Mouse (Mus musculus) liver, embryonic 12.5 days (tissue): ENCODE measurements around the gene Bora. TPM values are rescaled to one million over a fixed set of nuclear protein-coding genes. Genes with fewer than 3 reads are reported as not detected.

Experiments used
- ATAC-seq: fragments of 200-750 bp; cut with Nextera tagmentation; 2 replicates; pipeline ENCODE4 v1.8.0; 2017; ENCODE audit warnings: moderate number of reproducible peaks, mild to moderate bottlenecking, moderate library complexity
- H3K27ac ChIP-seq: fragments of 300-500 bp; sonication (generic); 2 replicates; pipeline ENCODE4 v1.5.1; 2016; ENCODE audit warnings: mild to moderate bottlenecking
- H3K27me3 ChIP-seq: fragments of 300-500 bp; sonication (generic); replicated peaks from 2 replicates; pipeline ENCODE4 v1.6.1; 2016; ENCODE audit warnings: mild to moderate bottlenecking, moderate library complexity
- H3K36me3 ChIP-seq: fragments of 300-500 bp; sonication (generic); 2 replicates; pipeline ENCODE4 v1.6.1; 2016; ENCODE audit warnings: mild to moderate bottlenecking, moderate library complexity
- H3K4me1 ChIP-seq: fragments of 300-500 bp; sonication (generic); 2 replicates; pipeline ENCODE4 v1.6.1; 2016
- H3K4me2 ChIP-seq: fragments of 300-500 bp; sonication (generic); 2 replicates; pipeline ENCODE4 v1.6.1; 2016; ENCODE audit warnings: mild to moderate bottlenecking, moderate library complexity
- H3K4me3 ChIP-seq: fragments of 300-500 bp; sonication (generic); 2 replicates; pipeline ENCODE4 v1.5.1; 2016; ENCODE audit warnings: mild to moderate bottlenecking, moderate library complexity
- H3K9ac ChIP-seq: fragments of 300-500 bp; sonication (generic); 2 replicates; pipeline ENCODE4 v1.6.1; 2016; ENCODE audit warnings: mild to moderate bottlenecking, moderate library complexity
- H3K9me3 ChIP-seq: fragments of 300-500 bp; sonication (generic); replicated peaks from 2 replicates; pipeline ENCODE4 v1.6.1; 2016; ENCODE audit warnings: mild to moderate bottlenecking, moderate library complexity
- WGBS: fragments of 180-500 bp; shearing (Covaris S2); methylation state at CpG from one replicate; pipeline ENCODE4 v1.1.7; 2016; ENCODE audit not compliant: insufficient replicate concordance; 5-methylcytosine and 5-hydroxymethylcytosine counted together
- polyA plus RNA-seq: library from polyadenylated mRNA; unstranded; fragments of >200 nt; fragmentation: Nextera tagmentation; extraction: Ambion mirVana; gene quantifications from 2 replicates; pipeline ENCODE4 v1.2.1, GENCODE M21; 2016

The Bora gene
- polyA plus RNA-seq, 1 experiment from 2014 or later: 51.5 TPM

- H3K27me3 ChIP-seq: no peaks in the 10 kb centered on the region
- WGBS: 88% methylated on average over 7 of the region's 7 CpGs
Observed at GRCm38 (mm10) chr14:99088947-99089346, 42.9 kb downstream of the Bora start.

GRCm38 (mm10) chr14:99099267-99099966 is 53.4 kb downstream of the Bora start, which contains the start of the genes Pibf1 and Dis3:
Pibf1 (plus strand) TSS chr14:99099424.
Dis3 (minus strand) TSS chr14:99099770.
- Histone ChIP-seq H3K27ac (peak within 1 kb of the TSS; percentile 77), H3K27me3 (no peaks in the 10 kb centered on the region), H3K4me2 (peak within 1 kb of the TSS; percentile 88), H3K36me3 (peaks cover 66% of the 10 kb centered on the region), H3K4me3 (peak within 1 kb of the TSS; percentile 98), H3K9me3 (no peaks in the 10 kb centered on the region), H3K4me1 (peaks cover 19% of the 10 kb centered on the region), H3K9ac (peak within 1 kb of the TSS; percentile 93)
- under 1% methylated on average over 68 of the region's 73 CpGs for WGBS
- ATAC-seq: peak; percentile 99

More at GRCm38 (mm10) chr14:99088947-99089346, 42.9 kb downstream of the Bora start:
- Histone ChIP-seq H3K9ac (no peak overlapping the region), H3K36me3 (peaks cover 78% of the 10 kb centered on the region), H3K9me3 (no peaks in the 10 kb centered on the region), H3K4me2 (no peak overlapping the region), H3K4me1 (no peaks in the 10 kb centered on the region), H3K4me3 (no peak overlapping the region), H3K27ac (no peak overlapping the region)
- ATAC-seq: no peak

- Histone ChIP-seq H3K4me3 (peak overlapping the region; percentile 98), H3K9ac (peak overlapping the region; percentile 75), H3K27me3 (no peaks in the 10 kb centered on the region), H3K4me1 (peaks cover 20% of the 10 kb centered on the region), H3K9me3 (no peaks in the 10 kb centered on the region), H3K4me2 (peak overlapping the region; percentile 88), H3K36me3 (peaks cover 68% of the 10 kb centered on the region), H3K27ac (peak overlapping the region; percentile 54; the same call in 1 of the 2 replicates)
- peak; percentile 25; the same call in 1 of the 2 replicates for ATAC-seq
- WGBS: 4% methylated on average over 20 of the region's 20 CpGs
Observed at GRCm38 (mm10) chr14:99099967-99100587, 54.1 kb downstream of the Bora start.

- Histone ChIP-seq H3K4me3 (no peak overlapping the region), H3K4me1 (peaks cover 20% of the 10 kb centered on the region), H3K27me3 (no peaks in the 10 kb centered on the region), H3K27ac (no peak overlapping the region), H3K4me2 (no peak overlapping the region), H3K36me3 (peaks cover 66% of the 10 kb centered on the region), H3K9me3 (no peaks in the 10 kb centered on the region), H3K9ac (no peak overlapping the region)
- no peak for ATAC-seq
- 77% methylated on average over 4 of the region's 4 CpGs for WGBS
Observed at GRCm38 (mm10) chr14:99103050-99103449, 57.0 kb downstream of the Bora start.

DNA sequence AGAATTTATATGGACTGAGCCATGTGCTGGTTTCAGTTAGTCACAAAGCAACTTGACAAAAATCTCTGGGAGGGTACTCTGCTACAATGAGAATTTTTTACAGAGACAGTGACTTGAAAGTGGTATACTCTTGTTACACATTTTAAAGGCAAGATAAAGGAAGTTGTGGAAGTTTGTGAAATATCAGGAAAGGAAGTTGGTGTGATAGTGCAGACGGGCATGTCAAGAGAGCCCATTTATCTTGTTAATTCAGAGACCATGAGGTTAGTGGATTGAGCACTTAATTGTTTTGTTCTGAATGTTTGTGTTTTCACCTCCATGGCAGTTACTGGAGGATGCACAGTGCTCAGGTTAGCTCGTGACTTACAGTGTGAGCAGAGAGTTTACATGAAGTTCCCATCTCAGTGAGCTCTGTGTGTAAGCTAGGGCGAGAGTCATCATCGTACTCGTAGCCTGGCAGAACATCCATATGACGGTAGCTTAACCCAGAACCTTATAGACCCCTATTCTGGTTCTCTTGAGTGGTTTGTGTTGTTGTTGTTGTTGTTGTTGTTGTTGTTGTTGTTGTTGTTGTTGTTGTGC is 58.6 kb downstream of the Bora start:
- 0 out of 2 replicates have a peak overlapping the region, but pooled peaks have one; percentile 6 for H3K27ac ChIP-seq
- H3K9me3 ChIP-seq: no peaks in the 10 kb centered on the region
- peaks cover 11% of the 10 kb centered on the region for H3K4me1 ChIP-seq
- ATAC-seq: no peak
- peaks cover 77% of the 10 kb centered on the region for H3K36me3 ChIP-seq
- no peak overlapping the region for H3K9ac ChIP-seq
- H3K4me3 ChIP-seq: no peak overlapping the region
- no peak overlapping the region for H3K4me2 ChIP-seq
- no peaks in the 10 kb centered on the region for H3K27me3 ChIP-seq
- WGBS: 67% methylated on average over 6 of the region's 6 CpGs

DNA sequence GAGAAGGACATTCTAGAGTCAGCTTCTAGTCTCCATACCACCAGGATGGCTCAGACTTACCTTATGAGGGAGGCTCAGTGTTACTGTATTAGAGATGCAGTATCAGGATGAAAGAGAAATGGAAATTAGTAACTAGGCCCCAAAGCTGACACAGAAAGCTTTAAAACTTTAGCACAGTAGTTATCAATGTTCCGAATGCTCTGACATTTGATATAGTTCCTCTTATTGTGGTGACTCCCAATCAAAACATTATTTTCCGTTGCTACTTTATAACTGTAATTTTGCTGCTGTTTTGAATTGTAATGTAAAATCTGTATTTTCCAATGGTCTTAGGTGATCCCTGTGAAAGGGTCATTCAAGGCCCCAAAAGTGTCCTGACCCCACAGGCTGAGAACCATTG is 60.6 kb downstream of the Bora start:
- H3K4me2 ChIP-seq: no peak overlapping the region
- 77% methylated on average over 2 of the region's 2 CpGs for WGBS

GRCm38 (mm10) chr14:99107631-99108187 is 61.7 kb downstream of the Bora start:
- Histone ChIP-seq H3K4me1 (peaks cover 5% of the 10 kb centered on the region; the same call in 1 of the 2 replicates), H3K27ac (no peak overlapping the region), H3K9me3 (no peaks in the 10 kb centered on the region), H3K9ac (no peak overlapping the region), H3K4me2 (no peak overlapping the region), H3K27me3 (no peaks in the 10 kb centered on the region), H3K4me3 (no peak overlapping the region), H3K36me3 (peaks cover 86% of the 10 kb centered on the region)
- no peak for ATAC-seq
- 79% methylated on average over 2 of the region's 2 CpGs for WGBS

More for the DNA sequence above, 60.6 kb downstream of the Bora start:
- Histone ChIP-seq H3K9me3 (no peaks in the 10 kb centered on the region), H3K27ac (no peak overlapping the region), H3K4me3 (no peak overlapping the region), H3K4me1 (peaks cover 5% of the 10 kb centered on the region; the same call in 1 of the 2 replicates), H3K9ac (no peak overlapping the region), H3K36me3 (peaks cover 86% of the 10 kb centered on the region), H3K27me3 (no peaks in the 10 kb centered on the region)
- ATAC-seq: no peak

- Histone ChIP-seq H3K4me3 (no peak overlapping the region), H3K9me3 (no peaks in the 10 kb centered on the region), H3K9ac (no peak overlapping the region), H3K36me3 (peaks cover 84% of the 10 kb centered on the region), H3K27ac (no peak overlapping the region), H3K4me1 (peaks cover 5% of the 10 kb centered on the region; the same call in 1 of the 2 replicates), H3K27me3 (no peaks in the 10 kb centered on the region), H3K4me2 (no peak overlapping the region)
- ATAC-seq: peak; percentile 46; the same call in 1 of the 2 replicates
- WGBS: 51% methylated on average over 6 of the region's 6 CpGs
Observed at GRCm38 (mm10) chr14:99108762-99109161, 62.7 kb downstream of the Bora start.

GRCm38 (mm10) chr14:99117576-99117975 is 71.6 kb downstream of the Bora start:
- no peaks in the 10 kb centered on the region for H3K4me1 ChIP-seq
- no peaks in the 10 kb centered on the region for H3K9me3 ChIP-seq
- no peaks in the 10 kb centered on the region for H3K27me3 ChIP-seq
- H3K9ac ChIP-seq: no peak overlapping the region
- no peak for ATAC-seq
- H3K27ac ChIP-seq: no peak overlapping the region
- no peak overlapping the region for H3K4me3 ChIP-seq
- peaks cover 50% of the 10 kb centered on the region for H3K36me3 ChIP-seq
- WGBS: 69% methylated on average over 4 of the region's 4 CpGs
- H3K4me2 ChIP-seq: no peak overlapping the region

GRCm38 (mm10) chr14:99121584-99122339 is 75.7 kb downstream of the Bora start:
- 81% methylated on average over 11 of the region's 11 CpGs for WGBS
- no peak for ATAC-seq

DNA sequence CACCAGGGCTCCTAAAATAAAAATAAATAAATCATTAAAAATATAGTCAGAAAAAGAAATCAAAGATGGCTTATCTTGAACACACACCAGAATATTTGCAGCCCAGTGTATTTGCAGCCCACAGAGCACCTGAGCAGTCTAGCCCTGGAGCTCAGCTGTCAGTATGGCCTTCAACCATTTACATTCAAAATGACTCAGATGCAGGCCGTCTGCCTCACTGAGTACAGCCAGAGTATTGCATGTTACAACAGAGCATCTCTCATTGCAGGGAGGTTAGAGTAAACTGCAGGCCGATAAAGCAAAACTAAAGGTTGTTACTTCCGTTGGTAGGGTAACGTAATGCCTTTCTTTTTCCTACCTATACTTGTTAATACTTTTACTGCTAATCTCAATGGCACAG is 78.1 kb downstream of the Bora start:
- H3K4me1 ChIP-seq: no peaks in the 10 kb centered on the region
- H3K4me2 ChIP-seq: no peak overlapping the region
- no peak overlapping the region for H3K4me3 ChIP-seq
- no peaks in the 10 kb centered on the region for H3K9me3 ChIP-seq
- 76% methylated on average over 4 of the region's 4 CpGs for WGBS
- no peaks in the 10 kb centered on the region for H3K27me3 ChIP-seq
- H3K36me3 ChIP-seq: peaks cover 10% of the 10 kb centered on the region; the same call in 1 of the 2 replicates
- ATAC-seq: no peak
- H3K27ac ChIP-seq: no peak overlapping the region
- H3K9ac ChIP-seq: no peak overlapping the region

More at GRCm38 (mm10) chr14:99121584-99122339, 75.7 kb downstream of the Bora start:
- H3K4me3 ChIP-seq: no peak overlapping the region
- H3K9me3 ChIP-seq: no peaks in the 10 kb centered on the region
- H3K4me1 ChIP-seq: no peaks in the 10 kb centered on the region
- H3K4me2 ChIP-seq: no peak overlapping the region
- no peak overlapping the region for H3K9ac ChIP-seq
- no peak overlapping the region for H3K27ac ChIP-seq
- H3K27me3 ChIP-seq: no peaks in the 10 kb centered on the region
- H3K36me3 ChIP-seq: peaks cover 20% of the 10 kb centered on the region
